Mouse (Mus musculus) right cerebral cortex, postnatal 36 days (tissue): ENCODE measurements at regions not wholly inside any gene's neighbourhood (a gene's known extent, or its start where the extent isn't known, plus 50 kb on each side); places are given as distances from the start of the nearest gene placed in this dataset.

Experiments used
- DNase-seq, 2 experiments: peaks; one replicate each; pipeline ENCODE4 v3.0.0; 2022; ENCODE audit warnings: low spot score in 2 of 2, mixed read lengths in 1 of 2

- no peak for DNase-seq
Observed at GRCm38 (mm10) chr10:67731577-67731976, 180.9 kb downstream of the Zfp365 start.

GRCm38 (mm10) chr10:67729271-67729670 lies 180.5 kb upstream of the Ado start:
- DNase-seq = peak; percentile 20 to 21

GRCm38 (mm10) chr10:67727580-67727979 lies 178.8 kb upstream of the Ado start:
- no peak for DNase-seq

- DNase-seq = no peak
Observed at GRCm38 (mm10) chr10:67726796-67727195, 178.0 kb upstream of the Ado start.

GRCm38 (mm10) chr10:67726351-67726750 lies 177.6 kb upstream of the Ado start:
- DNase-seq = no peak

- DNase-seq = peak; percentile 9 to 14
Observed at GRCm38 (mm10) chr10:67721787-67722186, 173.0 kb upstream of the Ado start.

- DNase-seq = peak; percentile 79 to 85
Observed at GRCm38 (mm10) chr10:67717506-67717905, 168.8 kb upstream of the Ado start.

GRCm38 (mm10) chr10:67715046-67715445 lies 166.3 kb upstream of the Ado start:
- no peak for DNase-seq

GRCm38 (mm10) chr10:67713098-67713497 lies 164.3 kb upstream of the Ado start:
- DNase-seq = no peak

- DNase-seq = no peak
Observed at GRCm38 (mm10) chr10:67712665-67713064, 163.9 kb upstream of the Ado start.

GRCm38 (mm10) chr10:67711961-67712360 lies 163.2 kb upstream of the Ado start:
- no peak for DNase-seq

GRCm38 (mm10) chr10:67706436-67706835 lies 157.7 kb upstream of the Ado start:
- no peak for DNase-seq

- DNase-seq = no peak
Observed at GRCm38 (mm10) chr10:67702783-67703455, 154.2 kb upstream of the Ado start.

- no peak for DNase-seq
Observed at GRCm38 (mm10) chr10:67697401-67698195, 148.8 kb upstream of the Ado start.

GRCm38 (mm10) chr10:67695891-67696853 lies 147.4 kb upstream of the Ado start:
- DNase-seq = no peak

GRCm38 (mm10) chr10:67694751-67695150 lies 146.0 kb upstream of the Ado start:
- DNase-seq = no peak

- DNase-seq = no peak
Observed at GRCm38 (mm10) chr10:67693586-67693985, 144.8 kb upstream of the Ado start.

- no peak for DNase-seq
Observed at GRCm38 (mm10) chr10:67689944-67690670, 141.4 kb upstream of the Ado start.

- DNase-seq = no peak
Observed at GRCm38 (mm10) chr10:67679382-67679781, 130.6 kb upstream of the Ado start.

- no peak for DNase-seq
Observed at GRCm38 (mm10) chr10:67673450-67673849, 124.7 kb upstream of the Ado start.

- DNase-seq = no peak
Observed at GRCm38 (mm10) chr10:67672281-67672680, 123.5 kb upstream of the Ado start.
